Mouse (Mus musculus) retina, embryonic 14.5 days (tissue): Measurements from ENCODE around the gene Olfr836.
"Not testable (repeated sequence)": the region's sequence is repeated elsewhere in the genome, so short reads cannot be mapped to it uniquely, and the experiment has no call there.

Experiments used
- DNase-seq: peaks from one replicate; pipeline ENCODE4 v3.0.0-alpha.2; 2015; ENCODE audit warnings: low spot score

Gene Olfr836

DNA sequence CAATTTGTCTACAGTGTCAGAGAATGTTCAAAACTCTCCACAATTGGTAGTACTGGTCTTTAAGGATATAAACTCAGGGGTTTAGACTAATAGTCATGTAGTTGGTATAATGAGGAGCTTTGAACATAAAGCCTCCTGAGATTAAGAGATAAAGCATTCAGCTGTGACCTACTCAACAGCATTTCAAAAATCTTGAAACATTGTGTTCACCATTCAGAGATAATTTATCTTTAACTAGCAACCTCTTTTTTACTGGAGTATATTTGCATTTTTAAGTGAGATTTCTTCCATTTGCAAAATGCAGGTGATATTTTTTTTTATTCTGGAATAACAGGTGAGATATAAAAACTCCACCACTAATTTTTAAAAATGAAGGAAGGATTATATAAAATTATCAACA is at the start of gene Olfr836:
Gene Olfr836, plus strand, starts transcription at position 301 of the 400 bp plus-strand sequence.
- DNase-seq: no peak

DNA sequence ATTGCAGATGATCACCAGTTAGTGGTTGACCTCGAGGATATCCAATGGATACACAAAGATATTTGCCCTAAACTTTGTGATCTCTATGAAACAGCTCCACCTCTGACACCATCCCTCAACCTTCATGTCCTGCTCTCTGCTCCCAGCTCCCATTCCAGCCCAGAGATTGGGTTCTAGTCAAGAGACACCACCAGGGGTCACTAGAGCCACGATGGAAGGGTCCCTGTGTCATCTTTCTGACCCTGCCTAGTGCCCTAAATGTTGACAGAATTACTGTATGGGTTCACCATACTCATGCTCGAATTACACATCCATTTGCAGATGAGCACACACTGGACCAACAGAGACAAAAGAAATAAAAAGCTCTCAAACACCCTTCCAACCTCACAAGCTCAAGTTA is 35.2 kb upstream of the Olfr836 start:
- DNase-seq: no peak

DNA sequence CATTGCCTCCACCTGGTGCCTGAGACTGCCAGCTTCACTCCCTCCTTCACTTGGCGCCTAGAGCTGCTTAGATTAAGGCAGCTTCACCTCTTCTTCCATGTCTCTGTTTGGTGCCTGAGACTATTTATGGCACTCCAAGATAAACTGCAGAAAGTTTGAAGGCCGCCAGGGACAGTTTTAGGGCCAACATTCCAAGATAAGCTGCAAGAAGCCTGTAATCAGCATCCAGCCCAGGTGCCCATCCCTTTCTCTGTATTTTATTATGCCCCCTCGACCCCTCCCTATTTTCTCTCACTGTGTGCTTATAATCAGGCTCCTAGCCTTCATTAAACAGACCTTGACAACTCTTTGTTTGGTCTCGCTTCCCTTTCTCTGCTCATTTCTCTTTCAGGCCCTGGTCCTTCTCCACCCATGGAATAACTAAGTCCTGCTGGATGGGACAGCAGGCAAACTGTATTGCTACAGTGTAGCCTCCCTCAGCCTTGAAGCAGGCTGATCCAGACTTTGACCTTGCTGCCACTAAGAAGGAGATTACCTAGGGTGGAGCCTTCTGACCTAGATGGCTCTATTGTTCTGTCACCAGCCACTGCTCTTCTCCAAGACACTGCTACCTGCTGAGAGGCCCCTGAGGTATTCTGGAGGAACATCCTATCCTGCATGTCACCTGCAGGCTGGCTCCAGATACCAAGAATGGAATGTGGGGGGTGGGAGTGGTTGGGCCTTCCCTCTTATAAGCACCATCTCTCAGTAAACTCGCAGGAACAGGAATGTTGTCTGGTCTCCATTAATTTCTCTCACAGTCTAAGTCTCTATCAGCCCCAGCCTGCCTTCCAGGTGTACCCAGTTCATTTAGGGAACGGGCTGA is 27.1 kb upstream of the Olfr836 start:
- DNase-seq: not testable (repeated sequence)

DNA sequence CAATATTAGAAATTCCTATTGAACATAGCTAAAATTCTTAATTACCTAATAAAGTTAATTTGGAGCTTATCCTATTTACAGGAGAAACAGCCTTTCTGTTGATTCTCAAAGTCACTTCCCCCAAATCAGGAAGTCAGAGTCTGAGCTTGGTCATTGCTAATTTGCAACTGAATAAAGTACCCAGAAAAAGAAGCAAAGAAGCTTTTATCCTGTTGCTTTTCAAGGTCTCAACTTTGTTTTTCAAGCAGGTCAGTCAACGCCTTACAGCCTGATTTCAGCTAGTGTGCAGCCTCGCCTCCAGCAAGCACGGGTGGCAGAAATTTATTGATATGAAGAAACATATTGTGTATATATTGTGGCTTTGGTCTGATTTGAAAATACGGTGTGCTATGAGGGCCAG is 22.9 kb upstream of the Olfr836 start:
- no peak for DNase-seq

GRCm38 (mm10) chr9:19136017-19136416 is 15.8 kb downstream of the Olfr836 start, which contains the start of gene Olfr837:
Gene Olfr837, plus strand, starts transcription at chr9:19136317.
- no peak for DNase-seq
